Mouse (Mus musculus) left cerebral cortex, postnatal 25 days (tissue): ENCODE measurements around the gene Naip2. TPM values are rescaled to one million over a fixed set of nuclear protein-coding genes. Genes with fewer than 3 reads are reported as not detected.
A peak's percentile ranks its signal among the peaks of the same experiment; 100 is the strongest.

Experiments
- DNase-seq, 2 experiments: peaks; one replicate each; pipeline ENCODE4 v3.0.0; 2022; ENCODE audit warnings: low spot score in 2 of 2, mixed read lengths in 1 of 2
- intact Hi-C: fragments of 180-260 bp; cut with DNase I; formaldehyde crosslinking; loops from one replicate; pipeline ENCODE4 v1.15.1; 2025
- total RNA-seq, 2 experiments: library from RNA; stranded (reverse); gene quantifications; 2 replicates each; pipeline ENCODE4 v1.2.3; 2021

The Naip2 gene
- total RNA-seq, 2 experiments from 2014 or later: 0.28 to 0.39 TPM

DNA sequence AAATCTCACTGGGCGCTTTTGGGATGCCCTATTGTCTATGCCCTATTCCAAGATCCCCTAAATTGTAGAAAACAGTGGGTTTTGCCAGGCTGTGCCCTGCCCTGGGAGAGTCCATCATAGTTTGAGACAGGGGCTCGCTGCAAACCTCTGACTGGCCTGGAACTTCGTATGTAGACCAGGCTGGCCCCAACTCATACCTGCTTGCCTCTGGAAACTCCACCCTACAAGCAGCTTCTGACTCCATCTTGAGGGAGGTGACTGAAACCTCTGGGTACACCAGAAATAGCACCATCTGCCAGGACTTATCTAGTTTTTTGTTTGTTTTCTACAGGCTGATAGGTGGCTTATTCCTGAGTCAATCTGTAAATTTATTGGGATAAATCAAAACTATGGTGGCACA lies 77.9 kb downstream of the Naip2 start:
- DNase-seq: no peak
- intact Hi-C loops: no loop called here

- intact Hi-C loops: loop anchor here (5.0 to 10.0 kb wide), 2 partner anchors 280 to 502 kb away; partner anchors contain the start of gene Marveld2
- no peak for DNase-seq
Measured at GRCm38 (mm10) chr13:100112218-100112972, 89.5 kb downstream of the Naip2 start.

DNA sequence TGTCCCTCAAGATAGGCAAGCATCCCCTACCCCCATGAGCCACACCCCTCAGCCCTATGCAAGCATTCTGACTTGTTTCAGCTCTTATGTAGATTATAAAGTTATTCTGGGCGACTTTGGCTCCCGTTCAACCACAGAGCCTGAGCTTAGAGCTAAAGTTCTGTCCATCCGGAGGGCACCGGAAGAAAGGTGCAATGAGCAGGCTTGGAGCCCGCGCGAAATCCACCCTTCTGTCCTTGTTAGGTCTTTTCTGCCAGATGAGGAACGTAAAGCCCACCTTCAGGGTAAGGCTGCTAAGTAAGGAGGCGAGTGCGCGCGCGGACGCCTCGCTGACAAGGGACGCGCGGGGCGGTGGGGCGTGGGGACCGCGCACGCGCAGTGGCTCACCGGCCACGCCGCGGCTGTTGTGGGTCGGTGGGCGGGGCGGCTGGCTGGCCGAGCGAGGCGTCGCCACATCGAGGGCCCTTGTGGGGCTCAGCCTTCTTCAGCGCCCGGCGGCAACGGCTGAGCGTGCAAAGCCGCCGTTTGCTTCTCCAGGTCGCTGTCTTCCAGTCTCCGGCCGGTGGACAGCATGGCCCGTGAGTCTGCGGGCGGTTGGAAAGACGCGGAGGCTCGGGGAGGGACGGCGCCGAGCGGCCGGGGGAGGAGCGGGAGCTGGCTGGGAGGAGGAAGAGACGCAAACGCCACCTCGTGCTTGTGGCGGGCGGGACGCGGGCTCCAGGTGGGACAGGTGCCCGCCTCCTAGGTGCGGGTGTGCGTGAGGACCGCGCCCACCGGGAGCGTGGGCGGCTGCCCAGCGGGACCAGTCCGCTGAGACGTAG lies 94.0 kb downstream of the Naip2 start, which contains the start of gene Serf1:
Serf1 (plus strand) TSS at position 361 of the 821 bp plus-strand sequence.
- intact Hi-C loops: loop anchor here (5.0 to 10.0 kb wide), 2 partner anchors 544 to 617 kb away; partner anchors contain the start of genes Ak6, Rad17 and Taf9
- peak; percentile 83 to 84 for DNase-seq

DNA sequence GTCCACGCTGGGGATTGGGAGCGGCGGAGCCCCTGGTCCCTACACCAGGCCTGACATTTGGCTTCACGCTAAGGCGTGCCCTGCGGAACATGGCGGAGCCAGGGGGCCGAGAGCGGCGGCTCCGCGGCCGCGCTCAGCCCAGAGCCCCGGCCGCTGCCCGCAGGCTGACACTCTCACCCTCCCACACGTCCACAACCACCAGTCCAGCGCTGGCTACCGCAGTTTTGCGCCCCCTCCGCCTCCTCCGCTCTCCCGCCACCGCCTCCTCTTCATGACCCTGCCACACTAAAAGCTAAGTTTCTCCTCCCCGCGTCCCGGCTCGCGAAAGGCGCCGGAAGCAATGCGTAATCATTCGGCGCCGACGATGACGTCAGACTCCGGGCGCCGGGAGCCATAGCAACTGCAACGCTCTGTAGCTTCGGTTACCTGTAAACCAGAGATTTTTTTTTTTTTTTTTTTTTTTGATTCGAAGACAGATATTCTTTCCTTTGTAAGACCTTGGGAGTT lies 98.1 kb downstream of the Naip2 start, which contains the start of gene Bdp1:
Bdp1 (minus strand) TSS at position 323 of the 507 bp plus-strand sequence.
- intact Hi-C loops: loop anchor here (10.0 kb wide), 1 partner anchor 621 kb away; no protein-coding TSS in a partner anchor

DNA sequence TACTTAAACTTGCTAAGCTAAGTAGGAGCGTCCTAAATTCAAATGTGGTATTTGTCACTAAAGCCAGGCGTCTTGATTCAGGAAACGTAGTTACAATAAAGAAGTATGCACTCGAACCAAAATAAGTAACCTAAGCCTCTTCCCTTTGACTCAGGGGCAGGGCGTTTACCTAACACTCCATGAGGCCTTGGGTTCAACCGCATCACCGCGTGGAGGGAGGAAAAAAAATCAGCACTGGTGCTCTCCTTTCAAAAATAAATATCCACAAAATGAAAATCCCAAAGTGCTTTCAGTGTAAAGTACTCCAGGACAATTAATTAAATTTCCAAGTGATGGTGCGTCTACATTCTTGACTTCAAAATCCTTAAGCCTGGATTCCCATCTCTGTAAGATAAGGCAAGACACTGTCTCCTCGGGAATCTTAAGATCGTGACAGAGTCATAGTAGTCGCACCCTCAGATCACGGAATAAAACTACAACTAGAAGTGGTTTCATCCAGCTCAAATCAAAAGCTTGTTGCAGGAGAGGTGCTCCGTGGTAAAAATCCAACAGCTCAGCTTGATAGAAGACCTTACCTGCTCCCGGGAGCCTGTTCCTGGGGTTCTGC lies 98.7 kb downstream of the Naip2 start:
- intact Hi-C loops: loop anchor here (10.0 kb wide), 1 partner anchor 622 kb away; no protein-coding TSS in a partner anchor
- no peak for DNase-seq

More for the DNA sequence above, 98.1 kb downstream of the Naip2 start, which contains the start of gene Bdp1:
- peak; percentile 95 to 96 for DNase-seq

- DNase-seq: no peak
- intact Hi-C loops: no loop called here
Measured at GRCm38 (mm10) chr13:100098808-100099207, 103.1 kb downstream of the Naip2 start.

Other genes with a start within 250 kb of the Naip2 start
- 10 to 100 TPM; 19.0 to 20.3 TPM for gene Mccc2, start 186.5 kb downstream of the Naip2 start, total RNA-seq
- gene Bdp1, start 98.0 kb downstream of the Naip2 start, total RNA-seq: 10 to 100 TPM; 45.5 to 49.4 TPM
- gene Serf1, start 94.1 kb downstream of the Naip2 start, total RNA-seq: 10 to 100 TPM; 25.2 to 28.5 TPM
- 10 to 100 TPM; 35.7 to 35.9 TPM for gene Smn1, start 77.2 kb downstream of the Naip2 start, total RNA-seq
- gene Naip5, start 44.2 kb upstream of the Naip2 start, total RNA-seq: under 1 TPM; 0.39 to 0.46 TPM
- gene Naip6, start 115.6 kb upstream of the Naip2 start, total RNA-seq: under 1 TPM; 0.09 to 0.11 TPM